Mouse (Mus musculus): ENCODE results near the gene Tada1. TPM values are rescaled to one million over a fixed set of nuclear protein-coding genes. Genes with fewer than 3 reads are reported as not detected.

Gene Tada1
- polyA plus RNA-seq, 1 experiment from 2014 or later, result 53.7 TPM

Other genes starting within 250 kb of the Tada1 start
- 0.31 and 0.44 TPM in 2 replicates for gene Gpa33, start 248.9 kb upstream of the Tada1 start, polyA plus RNA-seq (2015; fragmentation: Nextera tagmentation; extraction: Ambion mirVana)
- gene Mael, start 140.3 kb upstream of the Tada1 start, polyA plus RNA-seq (2015; fragmentation: Nextera tagmentation; extraction: Ambion mirVana), result not detected in 2 replicates
- 0.08 and 0.12 TPM in 2 replicates for gene Ildr2, start 125.0 kb upstream of the Tada1 start, polyA plus RNA-seq (2015; fragmentation: Nextera tagmentation; extraction: Ambion mirVana)
- 3.1 and 3.4 TPM in 2 replicates for gene Pogk, start 30.8 kb downstream of the Tada1 start, polyA plus RNA-seq (2015; fragmentation: Nextera tagmentation; extraction: Ambion mirVana)
- gene Gm4846, start 118.5 kb downstream of the Tada1 start, polyA plus RNA-seq (2015; fragmentation: Nextera tagmentation; extraction: Ambion mirVana), result not detected in 2 replicates